Mouse (Mus musculus) heart, embryonic 13.5 days (tissue): ENCODE data around the gene Tmem150b. TPM values are rescaled to one million over a fixed set of nuclear protein-coding genes. Genes with fewer than 3 reads are reported as not detected.
A peak's percentile ranks its signal among the peaks of the same experiment; 100 is the strongest.

Source experiments
- ATAC-seq: fragments of 200-750 bp; cut with Nextera tagmentation; 2 replicates; pipeline ENCODE4 v1.8.0; 2017; ENCODE audit warnings: moderate TSS enrichment; ENCODE audit not compliant: insufficient number of reproducible peaks, low FRiP score, low TSS enrichment; ENCODE audit errors: extremely low read depth
- H3K27ac ChIP-seq: fragments of 300-500 bp; sonication (generic); replicated peaks from 2 replicates; pipeline ENCODE4 v1.5.1; 2015; ENCODE audit warnings: moderate library complexity, mild to moderate bottlenecking, inconsistent platforms
- H3K27me3 ChIP-seq: fragments of 300-500 bp; sonication (generic); replicated peaks from 2 replicates; pipeline ENCODE4 v1.6.1; 2015; ENCODE audit warnings: mild to moderate bottlenecking, inconsistent platforms
- H3K36me3 ChIP-seq: fragments of 300-500 bp; sonication (generic); 2 replicates; pipeline ENCODE4 v1.6.1; 2015; ENCODE audit warnings: mild to moderate bottlenecking, inconsistent platforms
- H3K4me1 ChIP-seq: fragments of 300-500 bp; sonication (generic); 2 replicates; pipeline ENCODE4 v1.6.1; 2015; ENCODE audit warnings: inconsistent platforms
- H3K4me2 ChIP-seq: fragments of 300-500 bp; sonication (generic); 2 replicates; pipeline ENCODE4 v1.6.1; 2015; ENCODE audit warnings: inconsistent platforms, mild to moderate bottlenecking, moderate library complexity
- H3K4me3 ChIP-seq: fragments of 300-500 bp; sonication (generic); 2 replicates; pipeline ENCODE4 v1.5.1; 2015; ENCODE audit warnings: moderate library complexity, mild to moderate bottlenecking, inconsistent platforms
- H3K9ac ChIP-seq: fragments of 300-500 bp; sonication (generic); 2 replicates; pipeline ENCODE4 v1.6.1; 2015; ENCODE audit warnings: inconsistent platforms, mild to moderate bottlenecking, moderate library complexity
- H3K9me3 ChIP-seq: fragments of 300-500 bp; sonication (generic); 2 replicates; pipeline ENCODE4 v1.6.1; 2016; ENCODE audit warnings: inconsistent platforms
- WGBS: fragments of 180-500 bp; shearing (Covaris S2); methylation state at CpG from one replicate; pipeline ENCODE4 v1.1.7; 2015; ENCODE audit warnings: mixed read lengths; 5-methylcytosine and 5-hydroxymethylcytosine counted together
- polyA plus RNA-seq: library from polyadenylated mRNA; unstranded; fragments of >200 nt; fragmentation: Nextera tagmentation; extraction: Ambion mirVana; gene quantifications from 2 replicates; pipeline ENCODE4 v1.2.1, GENCODE M21; 2015

The Tmem150b gene
- polyA plus RNA-seq, 1 experiment from 2014 or later = 0.07 TPM

DNA sequence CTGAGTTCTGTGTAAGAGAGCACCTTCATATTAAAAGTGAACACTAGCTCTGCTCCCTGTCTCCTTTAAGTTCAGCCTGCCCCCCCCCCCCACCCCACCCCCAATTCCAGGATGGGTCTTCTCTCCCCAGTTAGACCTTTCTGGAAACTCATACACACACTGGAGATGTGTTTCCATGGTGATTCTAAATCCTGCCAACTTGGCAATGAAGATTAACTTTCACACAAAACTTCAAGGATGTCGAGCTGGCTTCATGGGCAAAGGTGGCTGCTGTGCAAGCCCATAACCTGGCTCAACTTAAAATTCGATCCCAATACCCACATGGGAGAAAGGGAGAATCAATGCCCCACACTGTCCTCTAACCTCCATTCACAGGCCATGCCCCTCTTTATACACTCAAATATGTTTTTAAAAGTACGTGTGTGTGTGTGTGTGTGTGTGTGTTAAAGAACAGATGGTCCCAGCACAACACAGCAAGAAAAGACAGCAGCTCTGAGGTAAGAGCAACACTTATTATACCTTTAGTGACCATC, 65.1 kb downstream of the Tmem150b start:
- Histone ChIP-seq H3K36me3 (peaks cover 35% of the 10 kb centered on the region), H3K4me2 (peak overlapping the region; percentile 98), H3K9ac (peak overlapping the region; percentile 99), H3K9me3 (no peaks in the 10 kb centered on the region), H3K4me1 (peaks cover 43% of the 10 kb centered on the region), H3K4me3 (peak overlapping the region; percentile 94), H3K27me3 (no peaks in the 10 kb centered on the region), H3K27ac (peak overlapping the region; percentile 98)
- WGBS = 68% methylated on average over 3 of the region's 3 CpGs
- ATAC-seq = no peak

DNA sequence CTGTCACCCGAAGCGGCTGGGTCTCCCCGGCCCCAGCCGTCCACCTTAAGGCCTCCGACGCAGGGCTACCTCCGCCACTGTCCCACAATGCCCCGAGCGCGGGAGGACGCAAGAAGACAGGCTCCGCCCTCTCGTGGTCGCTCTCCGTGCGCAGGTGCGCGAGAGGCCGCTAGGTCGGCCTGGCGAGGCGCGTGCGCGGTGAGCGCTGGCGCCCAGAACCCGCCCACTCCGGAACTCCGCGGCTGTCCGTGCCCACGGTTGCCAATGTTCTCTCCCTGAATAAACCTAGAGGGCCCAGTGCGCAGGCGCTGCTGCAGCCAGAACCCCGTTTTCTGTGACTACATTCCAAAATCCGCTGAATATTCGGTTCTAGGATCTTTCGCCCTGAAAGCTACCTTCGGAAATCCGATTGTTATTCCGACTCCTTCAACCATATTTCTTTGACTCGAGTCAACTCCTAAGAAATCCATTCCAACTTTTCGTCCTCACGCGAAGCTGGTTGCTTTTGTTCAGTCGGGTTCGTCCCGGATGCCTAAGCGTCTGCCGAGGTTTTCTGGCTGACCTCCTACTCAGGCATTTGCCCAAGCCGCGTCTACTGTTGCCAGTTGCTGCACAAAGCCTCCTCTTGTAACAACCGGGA, 66.0 kb downstream of the Tmem150b start, which contains the start of gene Ppp6r1:
Ppp6r1 (minus strand) TSS at position 108 of the 640 bp plus-strand sequence.
- peaks cover 26% of the 10 kb centered on the region for H3K36me3 ChIP-seq
- H3K9me3 ChIP-seq = no peaks in the 10 kb centered on the region
- peak within 1 kb of the TSS; percentile 99 for H3K9ac ChIP-seq
- peak; percentile 92 for ATAC-seq
- peak within 1 kb of the TSS; percentile 94 for H3K4me3 ChIP-seq
- H3K4me1 ChIP-seq = peaks cover 52% of the 10 kb centered on the region
- under 1% methylated on average over 54 of the region's 54 CpGs for WGBS
- no peaks in the 10 kb centered on the region for H3K27me3 ChIP-seq
- H3K4me2 ChIP-seq = peak within 1 kb of the TSS; percentile 98
- peak within 1 kb of the TSS; percentile 98 for H3K27ac ChIP-seq

GRCm38 (mm10) chr7:4658128-4658907, 66.7 kb downstream of the Tmem150b start:
- H3K4me2 ChIP-seq = peak overlapping the region; percentile 98
- peak overlapping the region; percentile 99 for H3K9ac ChIP-seq
- peak overlapping the region; percentile 94 for H3K4me3 ChIP-seq
- peak overlapping the region; percentile 98 for H3K27ac ChIP-seq
- WGBS = under 1% methylated on average over 78 of the region's 78 CpGs
- peaks cover 22% of the 10 kb centered on the region for H3K36me3 ChIP-seq
- peaks cover 59% of the 10 kb centered on the region for H3K4me1 ChIP-seq
- no peaks in the 10 kb centered on the region for H3K27me3 ChIP-seq
- H3K9me3 ChIP-seq = no peaks in the 10 kb centered on the region
- ATAC-seq = peak; percentile 33

GRCm38 (mm10) chr7:4657521-4658127, 67.4 kb downstream of the Tmem150b start:
- ATAC-seq = no peak
- Histone ChIP-seq H3K9me3 (no peaks in the 10 kb centered on the region), H3K36me3 (peaks cover 25% of the 10 kb centered on the region), H3K27ac (peak overlapping the region; percentile 98), H3K4me2 (peak overlapping the region; percentile 98), H3K9ac (peak overlapping the region; percentile 99), H3K4me1 (peaks cover 66% of the 10 kb centered on the region), H3K27me3 (no peaks in the 10 kb centered on the region), H3K4me3 (peak overlapping the region; percentile 94)
- WGBS = 39% methylated on average over 9 of the region's 9 CpGs

Other genes starting within 250 kb of the Tmem150b start
- gene Ppp1r12c, start 223.6 kb downstream of the Tmem150b start, polyA plus RNA-seq = 29.2 and 33.9 TPM in 2 replicates
- gene Tnnt1, start 208.9 kb downstream of the Tmem150b start, polyA plus RNA-seq = 610 and 755 TPM in 2 replicates
- 2,083 and 2,324 TPM in 2 replicates for gene Tnni3, start 201.0 kb downstream of the Tmem150b start, polyA plus RNA-seq
- gene Dnaaf3, start 192.8 kb downstream of the Tmem150b start, polyA plus RNA-seq = 0.59 and 0.95 TPM in 2 replicates
- 1.4 and 2.7 TPM in 2 replicates for gene Syt5, start 177.7 kb downstream of the Tmem150b start, polyA plus RNA-seq
- gene Ptprh, start 121.2 kb downstream of the Tmem150b start, polyA plus RNA-seq = 0.04 TPM in 1 of 2 replicates, not detected in the other
- 2.4 TPM in 2 replicates for gene Tmem86b, start 93.8 kb downstream of the Tmem150b start, polyA plus RNA-seq
- gene Ppp6r1, start 66.2 kb downstream of the Tmem150b start, polyA plus RNA-seq = 7.2 and 7.4 TPM in 2 replicates
- gene Hspbp1, start 40.2 kb downstream of the Tmem150b start, polyA plus RNA-seq = 74.0 and 79.9 TPM in 2 replicates
- gene Brsk1, start 34.6 kb downstream of the Tmem150b start, polyA plus RNA-seq = 0.46 and 0.91 TPM in 2 replicates
- 57.1 and 60.0 TPM in 2 replicates for gene Kmt5c, start 14.9 kb upstream of the Tmem150b start, polyA plus RNA-seq
- 35.4 and 36.4 TPM in 2 replicates for gene Cox6b2, start 27.8 kb upstream of the Tmem150b start, polyA plus RNA-seq
- gene Fam71e2, start 46.1 kb upstream of the Tmem150b start, polyA plus RNA-seq = not detected in 2 replicates
- 0.09 TPM in 1 of 2 replicates, not detected in the other for gene Il11, start 57.6 kb upstream of the Tmem150b start, polyA plus RNA-seq
- not detected in 2 replicates for gene Tmem190, start 57.7 kb upstream of the Tmem150b start, polyA plus RNA-seq
- 4.1 and 4.3 TPM in 2 replicates for gene Tmem238, start 64.4 kb upstream of the Tmem150b start, polyA plus RNA-seq
- gene Rpl28, start 67.6 kb upstream of the Tmem150b start, polyA plus RNA-seq = 209 and 245 TPM in 2 replicates
- 327 and 359 TPM in 2 replicates for gene Ube2s, start 87.3 kb upstream of the Tmem150b start, polyA plus RNA-seq
- 0.04 TPM in 2 replicates for gene Shisa7, start 119.4 kb upstream of the Tmem150b start, polyA plus RNA-seq
- 3.7 and 3.8 TPM in 2 replicates for gene Isoc2b, start 145.0 kb upstream of the Tmem150b start, polyA plus RNA-seq
- 1.4 TPM in 2 replicates for gene Isoc2a, start 151.9 kb upstream of the Tmem150b start, polyA plus RNA-seq
- 0.27 TPM in 1 of 2 replicates, not detected in the other for gene Gm36210, start 181.3 kb upstream of the Tmem150b start, polyA plus RNA-seq
- 2.4 and 2.9 TPM in 2 replicates for gene Zfp628, start 190.0 kb upstream of the Tmem150b start, polyA plus RNA-seq
- 4.2 and 5.8 TPM in 2 replicates for gene Nat14, start 196.8 kb upstream of the Tmem150b start, polyA plus RNA-seq
- 1.5 and 2.0 TPM in 2 replicates for gene Ssc5d, start 200.5 kb upstream of the Tmem150b start, polyA plus RNA-seq
- gene Sbk2, start 239.2 kb upstream of the Tmem150b start, polyA plus RNA-seq = 4.0 and 5.8 TPM in 2 replicates
- gene Sbk3, start 245.9 kb upstream of the Tmem150b start, polyA plus RNA-seq = 0.12 and 0.55 TPM in 2 replicates